Comparison of ENCODE assay signal across 16 mouse cellular contexts in genomic region chr11:20899766-20900165, GRCm38 (mm10).
"Had no signal": no experiment of that assay in that cellular context is flagged by ENCODE, and none has a peak within 500 bp of the region (broad histone marks: within the 10 kb centered on the region; RNA-seq: fewer than 3 reads in every experiment).

No protein-coding gene starts in this region.

- DNase-seq: kidney, adult 2 months; kidney, postnatal 10 days; kidney, postnatal 36 days; left cerebral cortex, postnatal 4 days; lung, embryonic 14.5 days; midbrain, embryonic 14.5 days; thymus, adult 2 months; thymus, postnatal 14 days; thymus, postnatal 4 days had no signal

- H3K36me3 ChIP-seq: kidney, embryonic 15.5 days; limb, embryonic 13.5 days had no signal

- H3K27me3 ChIP-seq: kidney, embryonic 15.5 days; limb, embryonic 13.5 days had no signal

- H3K27ac ChIP-seq: kidney, embryonic 15.5 days; limb, embryonic 13.5 days; macrophage; stomach, postnatal 0 days had no signal

- H3K4me2 ChIP-seq: kidney, embryonic 15.5 days; limb, embryonic 13.5 days; lung, embryonic 14.5 days; midbrain, embryonic 11.5 days had no signal

- ATAC-seq: intestine, postnatal 0 days; lung, postnatal 0 days had no signal

- H3K9ac ChIP-seq: kidney, embryonic 15.5 days; limb, embryonic 13.5 days; lung, embryonic 14.5 days had no signal

- H3K9me3 ChIP-seq: kidney, embryonic 15.5 days; limb, embryonic 13.5 days had no signal

- H3K4me3 ChIP-seq: kidney, embryonic 15.5 days; limb, embryonic 13.5 days had no signal
